Mouse (Mus musculus): Measurements from ENCODE around the gene Psg16. TPM values are rescaled to one million over a fixed set of nuclear protein-coding genes. Genes with fewer than 3 reads are reported as not detected.
"Not testable (repeated sequence)": the region's sequence is repeated elsewhere in the genome, so short reads cannot be mapped to it uniquely, and the experiment has no call there.

The Psg16 gene
- polyA plus RNA-seq, 1 experiment from 2014 or later: 1.6 TPM

- Histone ChIP-seq H3K4me3 (no peak overlapping the region), H3K27me3 (peaks cover 21% of the 10 kb centered on the region), H3K36me3 (no peaks in the 10 kb centered on the region), H3K4me2 (peak overlapping the region; percentile 19; the same call in 1 of the 2 replicates), H3K9me3 (no peaks in the 10 kb centered on the region), H3K4me1 (replicated peaks) (peaks cover 56% of the 10 kb centered on the region), H3K9ac (peak overlapping the region; percentile 24; the same call in 1 of the 2 replicates), H3K27ac (peak overlapping the region; percentile 78)
- 0 out of 2 replicates have a peak, but pooled peaks have one; percentile 8 for ATAC-seq (ENCODE audit: low FRiP score)
- 6% methylated on average over 16 of the region's 16 CpGs for WGBS
These were observed 15.7 kb upstream of the Psg16 start for GRCm38 (mm10) chr7:17058071-17058689.

GRCm38 (mm10) chr7:17058816-17059462, 14.9 kb upstream of the Psg16 start:
- Histone ChIP-seq H3K9me3 (no peaks in the 10 kb centered on the region), H3K27ac (peak overlapping the region; percentile 78; the same call in 1 of the 2 replicates), H3K4me2 (no peak overlapping the region), H3K27me3 (peaks cover 27% of the 10 kb centered on the region), H3K36me3 (no peaks in the 10 kb centered on the region), H3K4me3 (no peak overlapping the region), H3K9ac (peak overlapping the region; percentile 24; the same call in 1 of the 2 replicates), H3K4me1 (replicated peaks) (peaks cover 56% of the 10 kb centered on the region)
- 42% methylated on average over 8 of the region's 8 CpGs for WGBS
- ATAC-seq (ENCODE audit: low FRiP score): no peak

DNA sequence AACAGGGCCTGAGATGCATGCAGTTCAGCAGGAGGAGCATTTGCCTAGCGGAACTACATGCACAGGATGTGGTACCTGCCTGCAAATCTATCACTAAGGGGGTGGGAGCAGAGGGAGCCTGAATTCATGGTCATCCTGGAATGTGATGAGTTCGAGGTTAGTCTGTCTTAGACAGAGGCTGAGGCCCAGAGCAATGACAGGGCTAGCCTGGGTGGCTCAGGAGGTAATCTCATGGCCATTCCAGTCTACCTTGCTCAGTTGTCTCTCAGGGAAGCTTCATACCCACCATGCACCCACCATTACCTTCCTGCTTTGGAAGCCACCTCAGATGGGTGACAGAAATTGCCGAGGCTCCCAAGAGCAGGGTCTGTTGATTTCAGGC, 14.4 kb upstream of the Psg16 start:
- Histone ChIP-seq H3K9ac (no peak overlapping the region), H3K27me3 (peaks cover 27% of the 10 kb centered on the region), H3K4me3 (no peak overlapping the region), H3K9me3 (no peaks in the 10 kb centered on the region), H3K4me1 (replicated peaks) (peaks cover 56% of the 10 kb centered on the region), H3K4me2 (no peak overlapping the region), H3K36me3 (no peaks in the 10 kb centered on the region), H3K27ac (peak overlapping the region; percentile 66)
- ATAC-seq (ENCODE audit: low FRiP score): no peak
- WGBS: 84% methylated on average over 3 of the region's 3 CpGs

GRCm38 (mm10) chr7:17060031-17060781, 13.6 kb upstream of the Psg16 start:
- H3K36me3 ChIP-seq: no peaks in the 10 kb centered on the region
- H3K9ac ChIP-seq: no peak overlapping the region
- peak; percentile 25 for ATAC-seq (ENCODE audit: low FRiP score)
- peaks cover 56% of the 10 kb centered on the region for H3K4me1 ChIP-seq (replicated peaks)
- H3K27ac ChIP-seq: peak overlapping the region; percentile 66
- no peak overlapping the region for H3K4me3 ChIP-seq
- peaks cover 27% of the 10 kb centered on the region for H3K27me3 ChIP-seq
- H3K4me2 ChIP-seq: 0 out of 2 replicates have a peak overlapping the region, but pooled peaks have one; percentile 60
- no peaks in the 10 kb centered on the region for H3K9me3 ChIP-seq
- WGBS: 47% methylated on average over 9 of the region's 9 CpGs

DNA sequence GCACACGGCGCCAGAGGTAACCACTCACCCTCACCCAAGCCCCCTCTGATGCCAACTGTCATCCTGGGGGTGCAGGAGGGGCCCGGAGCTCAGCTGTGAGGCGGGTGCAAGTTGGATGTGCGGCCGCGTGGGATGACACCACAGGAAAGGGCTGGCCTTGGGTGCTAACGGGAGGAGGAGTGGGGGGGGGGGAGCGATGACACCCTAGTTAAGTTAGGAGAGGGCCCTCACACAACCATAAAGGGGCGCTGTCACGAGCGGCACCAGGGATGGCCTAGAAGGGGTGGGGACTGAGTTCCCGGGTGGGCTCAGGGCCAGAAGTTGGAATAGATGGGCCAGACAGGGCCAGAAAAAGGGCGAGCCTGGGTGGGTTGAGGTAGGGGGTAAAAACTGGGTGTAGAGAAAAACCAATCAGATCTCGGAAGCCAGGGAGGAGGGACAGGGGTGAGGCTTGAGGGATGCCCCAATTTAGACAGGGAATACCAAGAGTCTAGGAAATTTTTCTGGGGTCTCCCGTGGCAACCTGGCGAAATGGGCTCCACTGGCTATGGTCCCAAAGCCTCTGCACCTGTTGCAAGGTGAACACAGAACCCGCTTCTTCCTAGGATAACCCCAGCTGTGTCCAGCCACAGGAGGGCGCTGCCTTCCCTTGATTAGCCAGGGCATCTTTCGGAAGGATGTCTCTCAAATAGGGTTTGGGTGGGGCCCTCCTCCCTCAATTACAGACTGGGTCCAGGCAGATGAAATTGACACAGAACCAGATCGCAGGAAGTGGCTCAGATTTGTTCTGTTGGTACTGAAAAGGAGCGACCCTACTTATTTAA, 12.8 kb upstream of the Psg16 start:
- peak overlapping the region; percentile 60; the same call in 1 of the 2 replicates for H3K4me2 ChIP-seq
- H3K9me3 ChIP-seq: no peaks in the 10 kb centered on the region
- H3K36me3 ChIP-seq: no peaks in the 10 kb centered on the region
- H3K27ac ChIP-seq: peak overlapping the region; percentile 66
- no peak for ATAC-seq (ENCODE audit: low FRiP score)
- peaks cover 52% of the 10 kb centered on the region for H3K4me1 ChIP-seq (replicated peaks)
- H3K4me3 ChIP-seq: no peak overlapping the region
- no peak overlapping the region for H3K9ac ChIP-seq
- H3K27me3 ChIP-seq: peaks cover 27% of the 10 kb centered on the region
- WGBS: 77% methylated on average over 21 of the region's 22 CpGs

GRCm38 (mm10) chr7:17062389-17062788, 11.5 kb upstream of the Psg16 start, which contains the start of gene Hif3a:
Hif3a (minus strand) TSS chr7:17062427.
- Histone ChIP-seq H3K9me3 (no peaks in the 10 kb centered on the region), H3K4me1 (replicated peaks) (peaks cover 43% of the 10 kb centered on the region), H3K9ac (peak within 1 kb of the TSS; percentile 43), H3K4me2 (peak within 1 kb of the TSS; percentile 60), H3K36me3 (no peaks in the 10 kb centered on the region), H3K27me3 (peaks cover 27% of the 10 kb centered on the region), H3K4me3 (peak within 1 kb of the TSS; percentile 42), H3K27ac (no peak within 1 kb of the TSS)
- ATAC-seq (ENCODE audit: low FRiP score): peak; percentile 82
- 0% methylated on average over 15 of the region's 15 CpGs for WGBS

GRCm38 (mm10) chr7:17062845-17063244, 11.0 kb upstream of the Psg16 start:
- H3K9ac ChIP-seq: peak overlapping the region; percentile 43
- no peaks in the 10 kb centered on the region for H3K36me3 ChIP-seq
- peak; percentile 29 for ATAC-seq (ENCODE audit: low FRiP score)
- 22% methylated on average over 11 of the region's 11 CpGs for WGBS
- H3K4me3 ChIP-seq: peak overlapping the region; percentile 42
- H3K4me2 ChIP-seq: peak overlapping the region; percentile 60
- no peak overlapping the region for H3K27ac ChIP-seq
- H3K4me1 ChIP-seq (replicated peaks): peaks cover 40% of the 10 kb centered on the region
- H3K27me3 ChIP-seq: peaks cover 27% of the 10 kb centered on the region
- H3K9me3 ChIP-seq: no peaks in the 10 kb centered on the region

GRCm38 (mm10) chr7:17065620-17066019, 8.2 kb upstream of the Psg16 start:
- Histone ChIP-seq H3K36me3 (no peaks in the 10 kb centered on the region), H3K4me1 (replicated peaks) (peaks cover 12% of the 10 kb centered on the region), H3K4me2 (no peak overlapping the region), H3K9ac (no peak overlapping the region), H3K4me3 (no peak overlapping the region), H3K27me3 (peaks cover 27% of the 10 kb centered on the region), H3K27ac (no peak overlapping the region), H3K9me3 (no peaks in the 10 kb centered on the region)
- no peak for ATAC-seq (ENCODE audit: low FRiP score)
- 86% methylated on average over 9 of the region's 9 CpGs for WGBS

GRCm38 (mm10) chr7:17066412-17066811, 7.4 kb upstream of the Psg16 start:
- H3K9ac ChIP-seq: no peak overlapping the region
- 14% methylated on average over 2 of the region's 2 CpGs for WGBS
- no peak overlapping the region for H3K27ac ChIP-seq
- H3K4me3 ChIP-seq: no peak overlapping the region
- H3K4me1 ChIP-seq (replicated peaks): peaks cover 6% of the 10 kb centered on the region
- no peaks in the 10 kb centered on the region for H3K9me3 ChIP-seq
- H3K4me2 ChIP-seq: no peak overlapping the region
- ATAC-seq (ENCODE audit: low FRiP score): no peak
- H3K27me3 ChIP-seq: peaks cover 20% of the 10 kb centered on the region
- H3K36me3 ChIP-seq: no peaks in the 10 kb centered on the region

DNA sequence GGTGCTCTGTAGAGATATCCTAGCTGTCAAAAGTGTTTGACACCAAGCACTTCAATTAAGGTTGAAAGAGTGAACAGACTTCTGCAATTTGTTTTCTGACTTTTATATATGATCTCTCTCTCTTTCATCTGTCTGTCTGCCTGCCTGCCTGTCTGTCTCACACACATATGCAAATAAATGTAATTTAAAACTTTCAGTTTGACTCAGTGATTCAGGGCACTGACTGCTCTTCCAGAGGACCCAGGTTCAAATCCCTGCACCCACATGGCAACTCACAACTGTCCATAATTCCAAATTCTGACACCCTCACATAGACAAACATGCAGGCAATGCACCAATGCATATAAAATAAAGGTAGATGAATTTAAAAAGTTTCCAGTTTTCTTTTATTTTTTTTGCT, 6.8 kb upstream of the Psg16 start:
- no peak overlapping the region for H3K9ac ChIP-seq
- H3K4me1 ChIP-seq (replicated peaks): peaks cover 6% of the 10 kb centered on the region
- ATAC-seq (ENCODE audit: low FRiP score): no peak
- H3K27me3 ChIP-seq: peaks cover 15% of the 10 kb centered on the region
- no peaks in the 10 kb centered on the region for H3K9me3 ChIP-seq
- H3K27ac ChIP-seq: no peak overlapping the region
- H3K36me3 ChIP-seq: no peaks in the 10 kb centered on the region
- no peak overlapping the region for H3K4me3 ChIP-seq
- H3K4me2 ChIP-seq: no peak overlapping the region

DNA sequence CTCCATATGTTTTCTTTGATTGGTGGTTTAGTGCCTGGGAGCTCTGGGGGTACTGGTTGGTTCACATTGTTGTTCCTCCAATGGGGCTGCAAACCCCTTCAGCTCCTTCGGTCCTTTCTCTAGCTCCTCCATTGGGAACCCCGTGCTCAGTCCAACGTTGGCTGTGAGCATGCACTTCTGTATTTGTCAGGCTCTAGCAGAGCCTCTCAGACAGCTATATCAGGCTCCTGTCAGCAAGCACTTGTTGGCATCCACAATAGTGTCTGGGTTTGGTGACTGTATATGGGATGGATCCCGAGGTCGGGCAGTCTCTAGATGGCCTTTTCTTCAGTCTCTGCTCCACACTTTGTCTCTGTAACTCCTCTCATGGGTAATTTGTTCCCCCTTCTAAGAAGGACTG, 6.2 kb upstream of the Psg16 start:
- not testable (repeated sequence) for ATAC-seq (ENCODE audit: low FRiP score); H3K27ac ChIP-seq; H3K9me3 ChIP-seq; H3K4me2 ChIP-seq; H3K36me3 ChIP-seq; H3K9ac ChIP-seq; H3K4me1 ChIP-seq (replicated peaks); H3K4me3 ChIP-seq
- 68% methylated on average over 5 of the region's 5 CpGs for WGBS
- H3K27me3 ChIP-seq: peaks cover 12% of the 10 kb centered on the region

GRCm38 (mm10) chr7:17073513-17073903, 332 bp upstream of the Psg16 start:
- Histone ChIP-seq H3K4me2 (no peak overlapping the region), H3K27ac (no peak overlapping the region), H3K36me3 (no peaks in the 10 kb centered on the region), H3K9me3 (no peaks in the 10 kb centered on the region), H3K4me3 (no peak overlapping the region), H3K9ac (no peak overlapping the region), H3K4me1 (replicated peaks) (no peaks in the 10 kb centered on the region), H3K27me3 (peaks cover 2% of the 10 kb centered on the region; the same call in 1 of the 2 replicates)
- ATAC-seq (ENCODE audit: low FRiP score): no peak
- 53% methylated on average over 5 of the region's 5 CpGs for WGBS
